Mouse (Mus musculus): ENCODE measurements at regions not wholly inside any gene's neighbourhood (a gene's known extent, or its start where the extent isn't known, plus 50 kb on each side); places are given as distances from the start of the nearest gene placed in this dataset.
"Not testable (repeated sequence)": the region's sequence is repeated elsewhere in the genome, so short reads cannot be mapped to it uniquely, and the experiment has no call there.

- not testable (repeated sequence) for DNase-seq (ENCODE audit: low spot score in 2 of 2)
These were observed 91.8 kb downstream of the 5730507C01Rik start for GRCm38 (mm10) chr12:18606126-18606525.

- DNase-seq (ENCODE audit: low spot score in 2 of 2) = peak; percentile 2 to 11
These were observed 95.5 kb downstream of the 5730507C01Rik start for GRCm38 (mm10) chr12:18609835-18610234.

DNA sequence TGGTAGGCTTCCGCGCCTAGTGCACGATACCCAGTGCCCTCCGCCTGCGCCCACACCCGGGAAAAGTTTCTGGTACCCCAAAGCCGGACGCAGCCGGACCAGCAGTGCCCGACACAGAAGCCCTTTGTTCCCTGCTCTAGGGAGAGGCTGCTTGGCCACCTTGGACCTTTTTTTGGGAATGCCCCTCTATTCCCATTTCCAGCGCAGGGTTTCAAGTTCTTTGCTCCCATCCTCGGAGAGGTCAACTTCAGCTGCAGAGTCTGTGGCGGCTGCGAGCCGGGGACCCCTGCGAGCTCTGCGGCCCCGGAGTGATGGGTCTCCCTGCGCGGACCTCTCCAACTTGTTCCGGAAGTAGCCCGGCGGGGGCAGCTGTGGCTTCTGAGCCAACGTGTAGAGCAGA, 96.3 kb downstream of the 5730507C01Rik start:
- not testable (repeated sequence) for DNase-seq (ENCODE audit: low spot score in 2 of 2)
